Mouse (Mus musculus) brown adipose tissue, adult 24 weeks (tissue): ENCODE data around the gene Alg12. TPM values are rescaled to one million over a fixed set of nuclear protein-coding genes. Genes with fewer than 3 reads are reported as not detected.
A peak's percentile ranks its signal among the peaks of the same experiment; 100 is the strongest.

Experiments
- H3K27ac ChIP-seq: fragments of 200-500 bp; replicated peaks from 2 replicates; pipeline ENCODE4 v1.5.1; 2012; ENCODE audit warnings: low read depth, mild to moderate bottlenecking, low read length
- H3K4me1 ChIP-seq: fragments of 200-500 bp; 2 replicates; pipeline ENCODE4 v1.6.1; 2012; ENCODE audit warnings: low read length, mixed read lengths; ENCODE audit not compliant: control insufficient read depth, insufficient read depth, insufficient read length
- H3K4me3 ChIP-seq: fragments of 200-500 bp; 2 replicates; pipeline ENCODE4 v1.5.1; 2012; ENCODE audit warnings: low read depth, mild to moderate bottlenecking, low read length, moderate library complexity; ENCODE audit not compliant: insufficient read depth
- polyA plus RNA-seq: library from polyadenylated mRNA; stranded (reverse); fragments of >200 nt; gene quantifications from 2 replicates; pipeline ENCODE4 v1.2.4, GENCODE M21; 2012; ENCODE audit not compliant: missing spikeins, insufficient read depth, insufficient read length

The Alg12 gene
- polyA plus RNA-seq, 1 experiment, result 7.2 TPM

DNA sequence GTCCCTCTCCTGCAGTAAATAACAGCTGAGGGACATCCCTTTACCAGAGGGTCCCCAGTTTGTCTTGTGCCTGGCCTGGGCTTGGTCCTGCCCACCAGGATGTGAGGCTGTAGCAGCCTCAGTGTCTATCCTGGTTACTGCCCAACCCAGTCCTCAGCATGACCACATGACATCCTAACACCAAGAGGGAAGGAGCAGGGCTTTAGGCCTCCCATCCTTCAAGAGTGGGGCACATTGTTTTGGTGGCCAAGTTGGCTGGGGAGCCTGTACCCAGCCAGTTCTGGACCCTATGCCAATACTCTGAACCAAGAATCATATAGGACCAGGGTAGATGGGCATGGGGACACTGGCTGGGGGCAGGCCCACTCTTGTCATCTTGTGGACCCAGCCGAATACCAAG is 29.5 kb upstream of the Alg12 start:
- H3K27ac ChIP-seq, result peak overlapping the region; percentile 60
- H3K4me1 ChIP-seq, result peaks cover 50% of the 10 kb centered on the region
- no peak overlapping the region for H3K4me3 ChIP-seq

DNA sequence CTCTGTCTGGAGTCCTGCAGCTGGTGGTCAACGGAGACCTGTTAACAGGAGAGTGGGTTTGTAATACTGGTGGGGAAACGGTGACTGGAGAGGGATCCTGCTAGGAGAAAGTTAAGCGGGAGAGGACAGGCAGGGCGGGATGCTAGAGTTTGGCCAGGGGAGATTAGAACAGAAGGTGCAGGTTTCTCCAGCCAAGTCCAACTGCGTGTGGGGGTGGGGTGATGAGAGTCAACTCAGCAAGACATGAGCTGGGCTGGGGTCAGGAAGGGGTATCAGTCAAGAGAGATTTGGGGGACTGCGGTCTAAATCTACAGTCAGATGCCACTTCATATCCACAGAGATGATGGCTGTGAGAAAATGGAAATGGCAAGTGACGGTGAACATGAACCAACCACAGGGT is 25.8 kb upstream of the Alg12 start:
- H3K27ac ChIP-seq, result no peak overlapping the region
- peaks cover 37% of the 10 kb centered on the region for H3K4me1 ChIP-seq
- no peak overlapping the region for H3K4me3 ChIP-seq

DNA sequence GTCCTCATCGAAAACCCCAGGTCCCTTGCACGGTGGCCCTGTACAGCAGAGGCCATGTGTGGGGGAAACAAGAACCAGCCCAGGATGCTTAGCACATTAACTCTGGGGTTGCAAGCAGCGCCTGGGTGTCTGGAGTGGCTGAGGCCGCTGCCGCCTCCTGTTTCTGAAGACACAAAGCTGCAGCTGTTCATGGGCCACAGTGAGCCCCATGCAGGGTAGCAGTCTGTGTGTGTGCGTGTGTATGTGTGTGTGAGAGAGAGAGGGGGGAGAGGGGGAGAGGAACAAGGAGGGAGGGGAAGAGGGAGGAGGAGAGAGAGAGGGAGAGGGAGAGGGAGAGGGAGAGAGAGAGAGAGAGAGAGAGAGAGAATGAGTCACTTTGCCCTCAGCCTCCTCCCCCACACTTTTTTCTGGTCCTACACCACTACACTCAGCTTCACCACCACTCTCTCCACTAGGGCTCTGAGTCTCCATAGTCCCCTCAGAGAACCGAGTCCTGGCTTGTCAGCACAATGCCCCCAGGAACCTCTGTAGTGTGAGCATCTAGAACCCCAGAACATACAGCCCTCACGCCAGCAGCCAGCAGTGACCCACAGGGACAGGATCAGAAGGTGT is 24.5 kb upstream of the Alg12 start:
- H3K4me1 ChIP-seq, result peaks cover 34% of the 10 kb centered on the region
- no peak overlapping the region for H3K27ac ChIP-seq
- H3K4me3 ChIP-seq, result no peak overlapping the region

DNA sequence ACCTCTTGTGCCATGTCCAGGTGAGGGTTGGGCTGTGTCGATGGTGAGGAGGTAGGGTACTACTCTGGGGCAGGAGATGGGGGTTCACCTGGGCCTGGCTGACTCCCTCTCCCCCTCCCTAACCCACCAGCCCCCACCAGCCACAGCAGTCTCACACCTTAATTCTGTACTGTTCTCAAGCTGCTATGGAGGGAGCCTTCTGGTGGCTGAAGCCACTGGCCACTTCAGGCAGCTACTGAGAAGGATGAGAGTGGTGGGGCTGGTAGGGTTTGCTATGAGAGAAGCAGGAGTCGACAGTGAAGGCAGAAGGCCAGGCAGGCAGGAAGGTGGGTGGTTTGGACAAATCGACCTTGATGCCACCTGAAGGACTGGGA is 23.2 kb upstream of the Alg12 start:
- no peak overlapping the region for H3K4me3 ChIP-seq
- no peak overlapping the region for H3K27ac ChIP-seq
- H3K4me1 ChIP-seq, result peaks cover 26% of the 10 kb centered on the region

DNA sequence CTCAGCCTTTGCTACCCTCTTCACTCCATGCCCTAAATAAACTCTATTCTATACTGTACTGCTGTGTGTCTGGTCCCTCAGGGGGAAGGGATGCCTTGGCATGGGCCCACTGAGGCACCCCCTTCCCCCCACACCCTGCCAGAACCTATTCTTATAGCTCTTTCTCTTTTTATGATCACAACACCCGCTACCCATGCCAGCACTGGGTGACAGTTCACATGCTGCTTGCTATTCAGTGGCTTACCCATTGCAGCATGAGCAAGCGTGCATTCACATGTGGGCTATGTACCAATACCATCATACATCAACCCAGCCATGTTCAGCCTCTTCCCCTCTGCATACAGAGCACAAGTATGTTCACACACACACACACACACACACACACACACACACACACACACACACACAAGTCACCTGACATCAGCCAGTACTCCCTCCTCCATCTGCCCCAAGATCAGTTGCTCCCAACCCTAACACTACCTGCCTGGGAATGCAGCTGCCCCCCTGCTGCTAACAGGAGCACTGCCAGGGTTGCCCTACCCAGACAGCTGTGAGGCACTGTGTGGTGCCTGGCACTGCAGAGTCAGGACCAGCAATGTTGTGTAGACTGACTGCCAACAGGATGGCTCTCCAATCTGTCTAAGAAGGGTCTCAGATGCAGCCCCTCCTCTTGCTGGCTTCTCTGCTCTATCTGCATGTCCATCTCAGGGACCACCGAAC is 22.6 kb upstream of the Alg12 start:
- H3K27ac ChIP-seq, result 0 out of 2 replicates have a peak overlapping the region, but pooled peaks have one; percentile 43

DNA sequence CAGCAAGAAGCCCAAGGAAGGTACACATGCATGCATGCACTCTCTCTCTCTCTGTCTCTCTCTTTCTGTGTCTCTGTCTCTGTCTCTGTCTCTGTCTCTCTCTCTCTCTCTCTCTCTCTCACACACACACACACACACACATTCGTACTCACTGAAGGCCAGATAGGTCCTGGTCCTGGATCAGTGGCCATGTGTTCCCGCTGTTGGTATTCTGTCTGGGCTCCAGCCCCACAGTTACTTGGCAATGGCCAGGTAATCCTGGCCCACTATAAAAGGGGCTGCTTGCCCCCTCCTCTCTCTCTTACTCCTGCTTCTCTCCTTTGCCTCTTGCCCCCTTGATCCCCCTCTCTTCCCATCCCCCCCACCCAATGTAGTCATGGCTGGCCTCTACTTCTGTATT is 22.0 kb upstream of the Alg12 start:
- no peak overlapping the region for H3K4me3 ChIP-seq
- peak overlapping the region; percentile 93 for H3K27ac ChIP-seq
- H3K4me1 ChIP-seq, result peaks cover 30% of the 10 kb centered on the region

More for the DNA sequence above, 22.6 kb upstream of the Alg12 start:
- no peak overlapping the region for H3K4me3 ChIP-seq
- H3K4me1 ChIP-seq, result peaks cover 25% of the 10 kb centered on the region

DNA sequence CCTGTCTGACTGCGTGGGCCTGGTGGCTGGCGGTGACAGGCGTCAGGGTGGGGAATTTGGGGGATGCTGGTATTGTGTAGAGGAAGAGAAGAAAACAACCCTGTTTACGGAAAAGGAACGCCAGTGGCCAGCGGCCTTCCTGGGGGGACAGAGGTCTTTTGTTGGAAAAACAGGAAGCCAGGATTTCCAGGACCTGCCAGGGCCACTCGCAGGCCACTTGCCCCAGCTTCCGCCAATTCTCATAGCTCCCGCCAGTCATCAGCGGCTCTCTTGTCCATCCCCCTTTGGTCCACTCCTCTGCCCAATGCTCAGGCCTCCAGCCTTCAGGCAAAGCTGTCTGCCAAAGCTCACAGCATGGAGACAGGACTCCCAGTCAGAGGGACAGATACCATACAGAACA is 21.0 kb upstream of the Alg12 start:
- Histone ChIP-seq H3K27ac (peak overlapping the region; percentile 99), H3K4me3 (peak overlapping the region; percentile 44), H3K4me1 (peaks cover 30% of the 10 kb centered on the region)

DNA sequence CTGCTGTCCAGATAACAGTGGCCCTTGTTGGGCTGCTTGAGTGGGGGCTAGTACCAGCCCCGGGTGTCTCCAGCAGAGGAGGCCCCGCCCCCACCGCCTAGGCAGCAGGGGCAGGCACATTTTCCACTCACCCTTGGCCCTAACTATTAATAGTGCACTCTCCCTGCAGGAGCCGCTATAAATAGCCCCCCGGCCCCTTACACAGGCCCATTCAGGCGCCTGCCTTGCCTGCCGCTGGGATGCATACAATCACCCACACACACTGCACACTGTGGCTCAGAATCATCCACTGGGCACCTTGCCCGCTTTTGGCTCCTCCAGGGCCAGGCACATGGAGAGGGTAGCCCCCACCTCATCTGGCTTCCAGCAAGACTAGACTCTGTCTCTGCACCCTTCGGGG is 20.2 kb upstream of the Alg12 start:
- peak overlapping the region; percentile 99 for H3K27ac ChIP-seq
- peak overlapping the region; percentile 44 for H3K4me3 ChIP-seq
- peaks cover 30% of the 10 kb centered on the region for H3K4me1 ChIP-seq

DNA sequence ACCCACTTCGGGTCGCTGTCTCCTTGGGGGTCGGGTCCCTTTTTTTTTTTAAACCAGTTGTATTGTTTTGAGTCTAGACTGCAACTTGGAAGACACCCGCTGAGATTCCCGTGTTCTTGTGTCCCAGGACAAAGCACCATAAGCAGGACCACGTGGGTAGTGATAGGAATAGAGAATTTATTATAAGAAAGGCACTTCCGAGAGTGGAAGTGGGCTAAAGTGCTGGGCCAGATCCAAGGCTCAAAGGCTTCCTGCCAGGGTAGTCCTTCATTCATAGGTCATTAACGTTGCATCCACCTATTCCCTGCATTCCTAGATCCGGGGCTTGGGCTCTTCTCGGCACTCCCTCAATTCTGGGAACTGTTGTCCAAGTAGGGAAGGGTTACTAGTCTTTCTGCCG is 18.9 kb upstream of the Alg12 start:
- peak overlapping the region; percentile 89 for H3K27ac ChIP-seq
- H3K4me1 ChIP-seq, result peaks cover 30% of the 10 kb centered on the region
- H3K4me3 ChIP-seq, result peak overlapping the region; percentile 47

DNA sequence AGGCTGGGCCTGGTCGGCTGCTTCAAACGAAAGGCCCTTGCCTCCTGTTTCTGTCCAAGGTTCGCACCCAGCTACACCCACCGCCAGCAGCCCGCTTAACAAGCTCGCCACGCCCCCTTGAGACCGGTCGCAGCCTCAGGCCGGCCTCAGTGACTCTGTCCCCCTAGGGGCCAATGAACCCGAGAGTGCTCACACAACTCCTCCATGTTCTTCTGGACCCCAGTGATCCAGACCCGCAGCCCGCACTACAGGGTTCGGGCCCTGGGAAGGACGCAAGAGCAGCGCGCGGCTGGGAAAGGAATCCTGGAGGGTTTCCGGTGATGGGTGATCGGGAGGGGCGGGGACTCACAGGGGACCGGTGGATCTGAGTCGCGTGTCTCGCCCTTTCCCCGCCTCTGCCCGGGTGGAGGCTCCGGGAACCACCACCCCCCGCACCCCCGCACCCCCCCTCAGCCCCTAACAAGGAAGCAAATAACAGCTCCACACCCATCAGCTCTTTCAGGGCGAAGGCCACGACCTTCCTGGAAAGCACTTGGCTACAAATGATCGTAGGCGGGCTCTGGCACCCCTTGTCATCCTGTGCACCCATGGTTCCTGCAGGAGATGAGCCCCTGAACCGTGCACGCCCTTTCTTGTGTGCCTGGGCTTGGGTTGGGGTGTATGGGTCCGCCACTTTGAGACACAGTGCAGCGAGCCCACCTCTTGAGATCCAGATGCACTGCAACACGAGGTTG is 18.2 kb upstream of the Alg12 start:
- Histone ChIP-seq H3K4me3 (peak overlapping the region; percentile 64), H3K4me1 (peaks cover 26% of the 10 kb centered on the region), H3K27ac (peak overlapping the region; percentile 89)

DNA sequence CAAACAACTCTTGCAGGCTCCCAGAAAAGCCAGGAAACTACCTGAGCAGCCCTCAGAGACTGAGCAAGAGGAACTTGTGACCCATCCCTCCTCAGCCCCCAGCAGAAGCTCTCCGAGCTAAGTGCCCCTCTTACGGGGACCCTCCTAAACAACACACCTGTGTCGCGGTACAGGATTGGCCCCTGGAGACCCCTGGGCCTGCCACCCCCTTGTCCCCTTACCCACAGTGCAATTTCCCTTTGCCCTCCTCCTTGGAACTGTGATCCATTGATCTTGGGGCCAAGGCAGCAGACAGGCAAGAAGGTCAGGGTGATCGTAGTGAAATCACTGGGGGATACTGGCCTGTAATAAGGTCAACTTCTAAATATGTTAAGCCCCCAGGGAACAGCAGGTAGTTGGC is 17.5 kb upstream of the Alg12 start:
- Histone ChIP-seq H3K27ac (peak overlapping the region; percentile 79), H3K4me1 (peaks cover 22% of the 10 kb centered on the region), H3K4me3 (peak overlapping the region; percentile 24)

DNA sequence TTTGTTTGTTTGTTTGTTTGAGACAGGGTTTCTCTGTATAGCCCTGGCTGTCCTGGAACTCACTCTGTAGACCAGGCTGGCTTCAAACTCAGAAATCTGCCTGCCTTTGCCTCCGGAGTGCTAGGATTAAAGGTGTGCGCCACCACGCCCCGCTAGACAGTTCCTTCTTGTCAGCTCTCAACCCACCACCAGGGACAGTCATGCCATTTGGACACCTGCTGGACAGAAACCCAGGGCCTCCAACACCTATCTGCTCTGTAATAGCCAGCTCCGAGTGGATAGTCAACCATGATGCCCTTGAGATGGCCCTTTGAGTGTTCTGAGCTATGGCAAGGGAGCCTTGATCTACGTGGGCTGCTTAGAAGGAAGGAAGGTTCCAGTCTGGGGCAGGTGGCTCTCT is 16.9 kb upstream of the Alg12 start:
- Histone ChIP-seq H3K27ac (peak overlapping the region; percentile 79), H3K4me1 (peaks cover 24% of the 10 kb centered on the region), H3K4me3 (peak overlapping the region; percentile 24)

DNA sequence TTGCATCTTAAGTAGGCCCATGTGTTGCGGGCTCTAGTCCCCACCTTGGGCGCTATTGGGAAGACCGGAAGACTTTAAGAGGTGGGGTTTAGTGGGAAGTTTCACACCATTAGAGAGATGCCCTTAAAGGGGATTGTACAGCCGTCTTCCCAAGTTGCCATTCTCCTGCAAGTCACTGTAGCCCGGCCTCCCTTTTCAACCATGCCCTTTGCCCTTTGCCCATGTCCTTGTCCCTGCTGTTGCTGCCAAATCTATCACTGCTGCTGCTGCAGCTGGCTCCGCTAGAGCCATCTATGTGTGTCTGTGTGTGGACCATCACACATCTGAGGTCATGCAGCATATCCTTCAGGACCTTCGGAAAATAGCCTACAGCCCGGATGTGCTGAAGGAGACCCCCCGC is 13.4 kb upstream of the Alg12 start:
- Histone ChIP-seq H3K4me3 (no peak overlapping the region), H3K27ac (no peak overlapping the region), H3K4me1 (peaks cover 19% of the 10 kb centered on the region)

DNA sequence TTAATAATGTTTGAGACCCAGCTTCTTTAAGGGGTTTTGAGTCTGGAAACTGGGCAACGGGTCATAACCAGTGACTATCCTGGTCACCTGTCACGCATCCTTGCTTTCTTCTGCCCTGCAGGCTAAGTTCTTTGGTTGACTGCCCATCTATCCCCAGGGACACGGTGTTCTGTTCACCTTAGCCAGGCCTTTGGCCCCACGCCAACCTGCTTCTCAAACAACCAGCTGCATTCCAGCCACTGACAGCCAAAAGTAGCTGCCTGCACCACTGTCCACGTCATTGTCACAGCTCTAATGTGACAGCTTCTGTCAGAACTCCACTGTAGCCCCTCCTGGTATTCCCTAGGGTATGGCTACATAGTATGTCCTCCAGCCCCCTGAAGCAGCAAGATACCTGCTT is 12.4 kb upstream of the Alg12 start:
- 0 out of 2 replicates have a peak overlapping the region, but pooled peaks have one; percentile 19 for H3K27ac ChIP-seq

DNA sequence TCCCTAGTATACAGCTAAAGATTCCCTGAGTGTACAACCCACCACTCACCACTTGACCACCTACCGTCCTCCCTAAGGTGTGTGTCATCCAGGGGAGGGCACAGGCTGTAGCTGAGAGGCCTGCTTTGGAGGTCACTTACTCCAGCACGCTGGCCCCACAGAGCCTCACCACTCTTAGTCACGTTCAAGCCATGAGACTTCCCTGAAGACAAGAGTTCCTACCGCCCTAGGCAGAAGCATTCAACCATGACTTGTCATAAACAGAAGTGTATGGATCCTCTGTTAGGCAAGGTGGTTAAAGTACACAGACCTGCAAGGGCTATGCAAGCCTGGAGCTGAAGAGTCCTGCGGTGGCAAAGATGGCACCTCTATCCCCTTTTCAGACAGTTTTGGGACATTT is 11.6 kb upstream of the Alg12 start:
- Histone ChIP-seq H3K4me3 (no peak overlapping the region), H3K4me1 (peaks cover 14% of the 10 kb centered on the region), H3K27ac (no peak overlapping the region)

More for the DNA sequence above, 12.4 kb upstream of the Alg12 start:
- no peak overlapping the region for H3K4me3 ChIP-seq
- H3K4me1 ChIP-seq, result peaks cover 16% of the 10 kb centered on the region
